Mouse (Mus musculus) adrenal gland, adult (tissue): ENCODE measurements around the gene Nat10.
A peak's percentile ranks its signal among the peaks of the same experiment; 100 is the strongest.

Experiments used
- DNase-seq, 2 experiments: peaks; one replicate each; pipeline ENCODE4 v3.0.0; 2022 to 2023; ENCODE audit warnings: low spot score in 1 of 2; ENCODE audit not compliant: inconsistent age in 2 of 2

The Nat10 gene

DNA sequence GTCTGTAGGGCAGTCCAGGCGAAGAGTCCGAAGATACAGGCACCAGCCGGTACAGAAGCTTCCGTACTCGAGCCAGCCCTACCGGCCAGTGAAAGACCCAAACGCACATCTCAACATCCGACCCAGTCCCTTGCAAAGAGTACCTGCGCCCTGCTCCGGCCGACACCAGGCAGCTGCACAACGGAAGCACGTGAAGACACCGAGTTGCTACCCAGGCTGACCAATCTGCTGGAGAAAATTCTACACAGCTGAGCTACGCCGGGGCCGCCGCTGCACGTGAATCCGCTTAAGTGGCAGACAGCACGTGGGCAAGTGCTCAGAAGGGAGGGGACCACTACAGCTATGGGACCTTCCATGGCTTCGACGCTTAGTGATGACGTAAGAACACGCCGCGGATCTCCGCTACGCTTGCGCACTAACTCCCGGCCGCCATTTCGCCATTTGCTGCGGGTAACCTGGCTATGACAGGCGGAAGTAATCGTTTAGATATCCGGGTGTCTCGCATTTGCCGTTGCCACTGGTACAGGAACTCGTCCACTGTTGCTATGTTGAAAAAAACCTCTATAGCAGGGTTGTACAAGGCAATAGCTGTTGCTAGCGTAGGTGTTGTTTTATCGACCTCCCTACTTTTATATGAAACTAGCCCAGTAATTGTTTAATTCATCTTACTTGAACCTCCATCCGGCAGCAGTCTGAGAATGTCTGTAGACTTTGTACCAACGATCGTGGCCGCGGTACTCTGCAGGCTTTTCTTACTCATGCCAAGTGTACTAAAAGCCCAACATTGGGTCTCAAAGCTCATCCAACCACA is at the start of gene Nat10:
Gene Nat10 (minus strand): TSS at position 365 of the 811 bp plus-strand sequence.
- peak; percentile 98 to 99 for DNase-seq

DNA sequence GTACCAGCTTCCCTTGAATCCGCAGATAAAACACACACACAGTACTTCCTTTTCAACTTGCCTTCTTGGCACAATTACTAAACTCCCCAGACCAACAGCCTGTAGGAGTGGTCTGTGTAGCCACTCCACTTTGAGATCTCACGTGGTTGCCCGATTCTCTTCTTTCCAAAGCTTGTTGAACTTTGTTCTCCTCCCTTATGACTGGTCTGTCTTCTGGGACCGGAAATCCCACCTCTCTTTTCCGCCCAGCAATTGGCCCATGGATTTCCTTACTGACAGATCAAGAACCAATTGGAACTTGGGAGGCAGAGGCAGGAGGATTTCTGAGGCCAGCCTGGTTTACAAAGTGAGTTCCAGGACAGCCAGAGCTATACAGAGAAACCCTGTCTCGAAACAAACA is 49.3 kb upstream of the Nat10 start:
- DNase-seq, result no peak

DNA sequence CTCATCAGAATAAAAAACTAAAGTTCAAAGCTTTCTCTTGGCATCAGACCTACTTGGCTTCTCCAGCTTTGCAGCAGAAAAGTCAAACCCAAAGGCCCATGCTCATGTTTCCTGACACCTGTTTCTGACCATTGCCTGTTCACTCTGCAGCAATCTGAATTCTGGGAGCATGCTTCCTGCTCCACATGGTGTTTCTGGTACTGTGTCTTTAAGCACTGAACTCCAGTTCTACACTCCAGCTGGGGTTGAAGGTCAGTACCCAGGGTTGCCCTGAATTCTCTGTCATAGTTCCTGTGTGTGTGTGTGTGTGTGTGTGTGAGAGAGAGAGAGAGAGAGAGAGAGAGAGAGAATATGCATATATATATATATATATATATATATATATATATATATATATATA is 47.4 kb upstream of the Nat10 start:
- peak in 1 of 2 experiments; percentile 64 for DNase-seq

DNA sequence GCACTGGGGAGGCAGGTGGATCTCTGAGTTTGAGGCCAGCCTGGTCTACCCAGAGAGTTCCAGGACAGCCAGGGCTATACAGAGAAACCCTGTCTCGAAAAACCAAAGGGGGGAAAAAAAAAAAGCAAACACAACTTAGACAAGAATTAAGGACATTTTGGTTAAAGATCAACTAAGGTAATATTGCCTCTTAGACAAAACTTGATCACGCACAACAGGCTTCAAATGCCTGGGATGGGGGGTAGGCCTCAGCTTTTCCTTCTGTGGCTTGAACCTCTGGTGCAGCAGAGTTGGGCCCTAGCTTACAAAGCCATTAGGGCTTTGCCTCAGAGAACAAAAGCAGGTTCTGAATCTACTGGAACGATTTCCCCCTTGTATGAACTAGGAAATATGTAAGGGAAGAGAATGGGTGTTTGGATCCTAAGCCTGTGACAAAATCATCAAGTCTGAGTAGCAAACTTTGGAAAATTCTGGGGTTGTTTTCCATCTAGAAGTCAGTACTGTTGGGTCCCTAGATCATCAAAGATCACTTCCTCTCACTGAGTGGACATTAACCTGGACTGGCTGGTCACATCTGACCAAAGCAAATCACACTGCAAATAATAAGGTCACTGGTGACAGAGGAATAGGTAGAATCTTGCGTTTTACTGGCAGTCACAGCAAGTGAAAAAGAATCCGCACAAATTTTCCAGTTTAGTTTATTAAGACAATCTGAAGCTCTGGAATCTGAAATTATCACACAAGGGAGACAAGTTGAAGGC is 42.9 kb upstream of the Nat10 start:
- no peak for DNase-seq

DNA sequence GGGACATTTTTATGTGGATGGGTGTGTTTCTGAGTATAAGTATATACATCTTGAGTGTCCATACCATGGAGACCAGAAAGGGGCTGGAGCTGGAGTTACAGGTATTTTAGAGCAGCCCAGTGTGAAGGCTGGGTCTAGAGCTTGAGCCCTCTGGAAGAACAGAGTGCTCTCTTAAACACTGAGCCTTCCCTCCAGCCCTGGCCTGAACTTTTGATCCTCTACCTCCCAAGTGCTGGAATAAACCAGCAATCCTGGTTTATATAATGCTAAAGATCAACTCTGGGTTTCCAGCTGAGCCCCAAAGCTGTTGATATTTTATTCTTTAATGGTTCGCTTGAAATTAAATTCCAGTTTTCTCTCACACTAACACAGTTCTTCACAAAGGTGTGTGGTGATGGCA is 41.4 kb upstream of the Nat10 start:
- no peak for DNase-seq

DNA sequence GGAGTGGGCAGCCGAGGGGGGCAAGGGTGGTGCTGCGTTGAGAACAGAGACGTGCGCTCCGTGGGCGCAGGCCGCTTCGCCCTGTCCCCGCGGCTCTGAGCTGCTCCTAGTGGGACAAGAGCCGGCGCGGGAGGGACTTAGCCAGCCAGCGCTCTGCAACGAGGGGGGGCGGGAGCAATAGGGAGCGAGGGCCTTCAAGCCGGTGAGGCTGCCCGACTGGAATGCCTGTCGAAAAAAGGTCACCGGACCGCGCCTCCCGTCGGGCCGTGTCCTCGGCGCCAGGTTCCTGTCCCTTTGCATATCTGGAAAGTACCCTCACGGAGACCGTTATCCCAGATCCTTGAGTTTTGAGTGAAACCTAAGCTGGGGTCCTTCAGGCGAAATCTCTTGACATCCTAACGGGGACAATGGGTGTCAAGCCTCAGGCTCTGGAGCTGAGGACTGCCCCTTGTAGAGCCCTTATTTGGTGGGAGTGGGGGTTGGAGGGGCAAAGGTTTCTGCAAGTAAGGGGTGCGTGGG is 36.5 kb upstream of the Nat10 start, which contains the start of gene Caprin1:
Gene Caprin1 (minus strand): TSS at position 159 of the 519 bp plus-strand sequence.
- peak; percentile 96 to 99 for DNase-seq

DNA sequence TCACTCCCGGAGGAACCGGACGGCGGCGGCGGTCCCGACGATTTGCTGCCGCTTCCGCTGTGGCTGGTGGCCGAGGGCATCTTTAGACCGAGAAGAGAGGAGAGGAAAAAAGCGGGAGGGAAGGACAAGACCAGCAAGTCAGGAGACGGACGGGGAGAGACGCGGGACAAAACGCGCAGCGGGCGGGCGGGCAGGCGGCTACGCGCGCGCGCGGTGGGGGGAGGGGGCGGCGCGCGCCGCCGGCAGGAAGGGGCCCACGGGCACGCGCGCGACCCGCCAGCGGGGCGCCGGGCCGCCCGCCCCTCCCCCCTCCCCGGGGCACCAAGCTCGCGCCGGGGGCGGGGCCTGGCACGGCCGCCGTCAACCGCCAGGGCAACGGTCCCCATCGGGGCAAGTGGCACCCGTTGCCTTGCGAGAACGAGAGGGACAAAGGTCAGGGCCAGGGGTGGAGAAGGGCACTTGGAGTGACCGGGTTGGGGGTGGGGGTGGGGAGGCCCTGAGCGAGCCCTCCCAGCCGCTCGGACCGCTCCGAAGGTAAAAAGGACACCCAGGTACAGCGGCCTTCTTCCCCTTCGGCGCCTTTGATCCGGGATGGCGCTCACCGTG is 35.9 kb upstream of the Nat10 start:
- peak in 1 of 2 experiments; percentile 90 for DNase-seq

DNA sequence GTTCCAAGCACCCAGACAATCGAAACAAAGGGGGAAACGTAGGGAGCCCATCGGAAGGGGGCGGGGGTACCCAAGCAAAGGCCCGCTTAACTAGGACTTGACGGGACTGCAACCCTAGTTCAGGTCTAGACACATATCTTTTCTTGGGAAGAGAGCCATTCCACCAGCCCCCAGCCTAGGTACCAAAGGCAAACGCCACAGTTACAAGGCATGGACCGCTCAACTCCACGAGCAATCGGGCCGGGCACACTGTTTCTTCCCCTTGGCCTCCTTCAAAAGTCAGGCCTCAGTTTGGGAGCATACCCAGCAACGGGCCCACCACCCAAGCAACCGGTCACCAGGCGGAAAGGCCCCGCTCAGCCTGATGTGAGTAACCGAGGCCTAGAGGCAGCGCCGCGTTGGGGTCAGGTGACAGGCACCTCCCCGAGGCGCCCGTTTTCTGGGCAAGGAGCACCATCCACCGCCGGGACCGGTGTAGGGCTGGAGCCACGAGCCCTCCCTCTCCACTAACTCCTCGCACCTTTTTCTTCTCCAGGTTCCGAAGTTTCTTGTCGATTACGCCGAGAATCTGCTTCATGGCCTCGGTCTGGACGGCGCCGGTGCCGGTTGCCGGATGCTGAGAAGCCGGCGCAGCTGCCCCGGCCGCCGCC is 35.3 kb upstream of the Nat10 start:
- peak; percentile 81 to 92 for DNase-seq

DNA sequence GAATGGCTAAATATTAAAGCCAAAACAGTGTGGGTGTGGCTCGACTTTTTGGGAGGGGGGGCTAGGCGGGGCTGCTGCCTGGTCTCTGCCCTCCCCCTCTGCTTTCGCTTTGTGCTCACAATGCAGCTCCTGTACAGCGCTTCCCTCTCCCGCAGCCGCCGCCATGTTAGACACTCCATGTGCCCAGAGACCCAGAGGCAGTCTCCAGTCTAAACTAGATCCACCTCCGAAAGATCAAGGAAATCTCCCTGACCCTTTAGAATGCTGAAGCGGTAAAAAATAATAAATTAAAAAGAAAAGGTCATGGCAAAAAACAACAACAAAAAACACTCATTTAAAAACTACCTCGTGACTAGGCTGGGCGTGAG is 34.8 kb upstream of the Nat10 start:
- peak; percentile 85 to 95 for DNase-seq

DNA sequence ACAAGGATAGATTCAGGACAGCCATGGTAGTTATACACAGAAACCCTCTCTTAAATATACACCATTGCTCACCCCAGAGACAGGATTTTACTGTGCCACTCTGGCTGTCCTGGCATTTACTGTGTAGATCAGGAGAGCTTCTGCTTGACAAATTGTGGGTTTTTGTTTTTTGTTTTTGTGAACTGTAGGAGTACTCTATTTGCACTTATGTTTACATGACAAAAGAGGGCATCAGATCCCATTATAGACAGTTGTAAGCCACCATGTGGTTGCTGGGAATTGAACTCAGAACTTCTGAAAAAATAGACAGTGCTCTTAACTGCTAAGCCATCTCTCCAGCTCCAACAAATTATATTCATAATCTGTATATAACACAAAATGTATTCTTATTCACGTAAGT is 30.9 kb upstream of the Nat10 start:
- no peak for DNase-seq

DNA sequence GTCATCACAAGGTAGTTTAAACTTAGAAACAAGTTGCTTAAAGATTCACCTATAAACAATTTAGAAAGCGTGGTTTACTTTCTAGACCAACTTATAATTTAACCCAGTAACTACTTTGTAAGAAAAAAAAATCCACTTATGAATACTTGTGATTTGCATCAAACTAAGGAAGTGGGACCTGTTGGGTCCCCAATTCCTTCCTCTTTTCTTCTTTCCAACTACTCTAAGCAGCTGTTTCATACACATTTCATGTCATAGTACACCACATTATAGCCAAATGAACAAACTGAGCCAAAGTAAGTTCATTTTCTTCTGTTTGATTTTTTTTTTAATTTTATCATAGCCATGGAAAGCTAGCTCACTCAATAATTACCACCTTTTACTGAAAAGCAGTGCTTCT is 24.7 kb upstream of the Nat10 start:
- no peak for DNase-seq

DNA sequence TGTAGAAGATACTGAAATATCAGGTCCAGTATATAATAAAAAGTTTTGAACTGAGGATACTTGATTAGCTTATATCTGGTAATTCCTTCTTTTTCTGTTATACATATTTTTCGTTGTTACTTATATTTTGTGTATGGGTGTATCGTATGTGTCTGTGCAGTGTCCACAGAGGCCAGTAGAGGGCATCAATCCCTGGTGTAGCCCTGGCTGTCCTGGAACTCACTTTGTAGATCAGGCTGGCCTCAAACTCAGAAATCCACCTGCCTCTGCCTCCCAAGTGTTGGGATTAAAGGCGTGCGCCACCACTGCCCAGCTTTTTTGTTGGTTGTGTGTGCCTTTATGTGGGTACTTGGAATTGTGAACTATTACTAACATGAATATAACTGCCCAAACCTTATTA is 23.6 kb upstream of the Nat10 start:
- peak in 1 of 2 experiments; percentile 54 for DNase-seq

DNA sequence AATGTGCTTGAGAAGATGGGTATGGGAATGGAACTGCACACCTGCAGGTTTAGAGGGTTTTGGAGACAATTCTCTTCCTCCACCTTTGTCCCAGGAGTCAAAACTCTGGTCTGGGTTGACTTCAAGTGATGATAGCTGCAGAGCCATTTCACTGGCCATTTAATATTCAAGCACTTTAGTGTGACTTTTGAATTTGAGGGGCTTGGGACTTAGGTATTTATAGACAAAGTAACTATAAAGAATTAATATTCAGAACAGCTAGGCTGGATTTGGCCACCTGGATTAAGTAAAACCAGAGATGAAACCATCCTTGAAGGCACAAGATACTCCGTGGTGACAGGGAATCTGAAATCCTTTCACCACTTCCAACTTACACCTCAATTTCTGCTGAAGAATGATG is 1.4 kb upstream of the Nat10 start:
- peak in 1 of 2 experiments; percentile 35 for DNase-seq

DNA sequence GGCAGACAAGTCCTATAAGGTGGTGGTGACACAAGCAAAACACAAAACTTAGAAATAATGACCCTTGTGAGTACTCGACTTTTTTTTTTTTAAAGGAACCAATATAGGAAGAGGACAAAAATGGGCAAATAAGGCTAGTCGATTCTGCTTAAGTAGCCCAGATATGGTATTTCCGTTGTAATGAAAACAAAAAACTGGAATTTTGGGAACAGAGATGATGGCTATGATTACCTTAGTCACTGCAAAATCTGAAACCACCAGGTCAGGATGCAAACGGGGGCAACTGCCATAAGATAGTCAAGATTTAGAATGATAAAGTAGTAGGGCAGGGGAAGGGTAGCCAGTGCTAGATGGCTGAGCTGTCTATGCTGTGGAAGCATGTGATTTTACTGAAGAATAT is 923 bp upstream of the Nat10 start:
- DNase-seq, result no peak

DNA sequence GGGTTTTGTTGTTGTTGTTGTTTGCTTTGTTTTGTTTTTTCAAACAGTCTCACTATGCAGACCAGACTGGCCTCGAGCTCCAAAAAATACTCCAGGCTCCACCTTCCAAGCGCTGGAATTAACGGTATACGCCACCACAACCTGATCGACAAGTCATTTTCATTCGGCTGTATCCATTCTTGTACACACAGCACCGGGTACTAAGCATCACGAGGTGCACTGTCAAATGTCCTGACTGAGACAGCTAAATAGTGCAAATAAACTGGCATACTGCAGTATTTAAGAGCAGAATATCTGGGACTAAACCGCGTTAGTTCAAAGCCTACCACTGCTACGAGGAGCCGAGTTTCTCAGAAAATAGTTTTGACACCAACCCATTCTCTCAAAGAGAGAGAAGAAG is 649 bp downstream of the Nat10 start:
- no peak for DNase-seq

DNA sequence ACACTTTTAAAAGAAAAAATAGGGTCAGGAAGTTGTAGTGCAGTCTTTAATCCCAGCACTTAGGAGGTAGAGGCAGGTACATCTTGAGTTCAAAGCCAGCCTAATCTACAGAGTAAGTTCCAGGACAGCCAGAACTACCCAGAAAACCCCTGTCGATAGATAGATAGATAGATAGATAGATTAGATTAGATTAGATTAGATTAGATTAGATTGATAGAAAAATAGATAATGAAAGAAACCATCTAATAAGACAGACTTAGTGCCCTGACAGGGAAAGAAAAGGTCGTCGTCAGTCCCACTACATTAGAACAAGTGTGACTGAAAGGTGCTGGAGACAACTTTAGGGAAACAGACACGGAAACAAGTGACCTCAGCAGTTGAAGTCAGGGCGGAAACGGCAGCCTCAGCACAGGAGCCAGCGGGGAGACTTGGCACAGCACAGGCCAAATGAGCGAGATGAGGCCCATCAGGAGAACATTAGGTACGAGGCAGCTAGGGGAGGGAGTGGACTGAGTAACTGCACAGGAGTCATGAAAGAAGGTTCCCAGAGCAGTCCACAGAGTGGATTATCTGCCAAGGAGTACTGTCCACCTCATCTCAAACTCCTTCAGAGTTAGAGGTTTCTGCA is 5.5 kb downstream of the Nat10 start:
- peak in 1 of 2 experiments; percentile 18 for DNase-seq

DNA sequence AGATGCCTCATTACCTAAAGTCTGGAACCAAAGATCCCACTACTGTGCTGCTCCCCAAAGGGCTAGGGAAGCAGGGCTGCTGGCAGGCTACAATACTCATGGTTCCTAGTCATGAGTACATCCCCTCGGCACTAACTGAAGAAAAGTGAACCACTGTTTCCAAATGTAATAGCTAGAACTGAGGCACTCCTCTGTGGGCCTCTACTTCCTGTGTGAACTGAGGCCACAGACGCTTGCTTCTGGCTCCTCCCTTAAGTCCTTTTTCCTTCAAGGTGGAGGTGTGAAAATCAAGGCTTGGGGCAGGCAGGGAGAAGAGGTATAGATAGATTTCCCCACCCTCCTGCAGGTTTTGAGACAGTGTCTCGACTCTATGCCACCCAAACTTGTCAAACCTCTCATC is 6.5 kb downstream of the Nat10 start:
- no peak for DNase-seq

DNA sequence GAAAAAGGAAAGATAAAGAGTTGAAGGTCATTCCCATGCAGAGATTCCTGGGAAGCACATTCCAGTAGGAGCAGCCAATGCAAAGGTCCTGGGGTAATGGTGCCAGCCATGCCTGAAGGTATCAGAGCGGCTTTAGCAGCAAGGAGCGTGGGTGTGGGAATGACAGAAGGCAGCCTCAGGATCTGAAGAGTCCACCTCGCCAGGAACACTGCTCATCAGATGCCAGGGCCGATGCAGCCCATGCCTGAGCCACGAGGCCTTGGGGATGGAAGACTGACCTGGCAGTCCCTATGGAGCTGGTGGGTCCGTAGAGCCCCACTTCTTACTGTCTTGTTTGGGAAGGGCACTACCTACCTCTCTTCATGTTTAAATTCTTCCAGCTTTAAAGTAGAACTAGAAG is 9.3 kb downstream of the Nat10 start:
- no peak for DNase-seq

DNA sequence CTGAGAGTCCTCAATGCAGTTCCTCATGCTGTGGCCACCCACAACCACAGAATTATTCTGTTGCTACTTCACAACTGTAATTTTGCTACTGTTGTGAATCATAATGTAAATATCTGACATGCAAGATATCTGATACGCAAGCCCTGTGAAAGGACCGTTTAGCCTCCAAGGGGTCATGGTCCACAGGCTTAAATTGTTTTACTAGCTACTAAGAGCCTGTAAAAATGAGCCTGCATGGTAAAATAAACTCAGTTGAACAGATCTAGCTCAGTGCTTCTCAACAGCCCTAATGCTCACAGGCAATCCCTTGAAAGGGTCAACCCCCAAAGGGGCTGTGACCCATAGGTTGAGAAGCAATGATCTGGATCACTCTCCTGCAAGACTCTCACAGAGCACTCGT is 12.0 kb downstream of the Nat10 start:
- no peak for DNase-seq

DNA sequence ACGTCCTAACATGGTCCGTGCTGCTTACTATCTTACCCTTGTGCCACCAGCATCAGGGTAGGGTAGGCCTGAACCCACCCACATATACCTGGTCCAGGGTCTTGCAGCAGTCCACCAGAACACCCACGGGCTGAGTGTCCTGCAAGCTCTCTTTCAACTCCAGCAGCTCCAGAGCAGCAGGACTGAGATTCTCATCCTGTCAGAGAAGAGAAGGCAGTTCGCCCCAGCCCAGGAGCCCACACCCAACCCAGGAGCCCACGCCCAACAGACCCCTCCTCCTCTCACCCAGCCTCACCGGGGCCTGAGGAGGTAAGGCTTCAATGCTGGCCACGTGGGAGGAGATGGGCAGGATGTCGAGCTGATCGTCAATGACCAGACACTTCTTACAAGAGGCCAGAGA is 13.2 kb downstream of the Nat10 start:
- no peak for DNase-seq

DNA sequence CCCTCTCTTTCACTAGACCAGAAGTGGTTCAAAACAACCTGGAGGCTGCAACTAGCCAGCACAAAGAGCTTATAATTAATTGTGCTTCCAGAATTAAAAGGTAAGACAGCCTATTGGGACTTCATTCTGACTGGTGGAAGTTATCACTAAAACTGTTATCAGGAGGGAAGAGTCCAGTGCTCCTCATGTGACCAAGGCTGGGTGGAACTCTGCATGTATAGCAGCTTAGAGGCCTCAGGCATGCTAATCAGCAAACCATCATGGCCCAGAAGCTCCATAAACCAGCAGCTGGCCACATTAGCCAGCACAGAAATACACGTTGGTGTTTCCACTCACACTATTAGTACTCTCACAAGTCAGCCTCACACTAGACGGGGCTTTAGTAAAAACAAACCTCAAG is 14.3 kb downstream of the Nat10 start:
- no peak for DNase-seq
